Mouse (Mus musculus): ENCODE results near the gene Palm. TPM values are rescaled to one million over a fixed set of nuclear protein-coding genes. Genes with fewer than 3 reads are reported as not detected.

The Palm gene
- polyA plus RNA-seq, 1 experiment from 2014 or later = 84.8 TPM

GRCm38 (mm10) chr10:79805636-79806035 lies 12.3 kb downstream of the Palm start:
- WGBS = 57% methylated on average over 11 of the region's 11 CpGs
- H3K4me2 ChIP-seq = no peak overlapping the region
- H3K9me3 ChIP-seq = no peaks in the 10 kb centered on the region
- H3K36me3 ChIP-seq = peaks cover 16% of the 10 kb centered on the region
- H3K27ac ChIP-seq = no peak overlapping the region
- H3K9ac ChIP-seq = no peak overlapping the region
- H3K4me3 ChIP-seq = no peak overlapping the region
- H3K27me3 ChIP-seq = no peaks in the 10 kb centered on the region
- no peak for ATAC-seq (ENCODE audit: insufficient number of reproducible peaks, low FRiP score, low TSS enrichment, low read depth)
- peaks cover 46% of the 10 kb centered on the region for H3K4me1 ChIP-seq

GRCm38 (mm10) chr10:79806331-79806730 lies 13.0 kb downstream of the Palm start:
- Histone ChIP-seq H3K36me3 (peaks cover 23% of the 10 kb centered on the region), H3K27ac (no peak overlapping the region), H3K27me3 (no peaks in the 10 kb centered on the region), H3K4me3 (no peak overlapping the region), H3K9ac (no peak overlapping the region), H3K4me1 (peaks cover 46% of the 10 kb centered on the region), H3K9me3 (no peaks in the 10 kb centered on the region), H3K4me2 (no peak overlapping the region)
- 90% methylated on average over 9 of the region's 9 CpGs for WGBS
- no peak for ATAC-seq (ENCODE audit: insufficient number of reproducible peaks, low FRiP score, low TSS enrichment, low read depth)

GRCm38 (mm10) chr10:79806972-79807371 lies 13.6 kb downstream of the Palm start:
- H3K9ac ChIP-seq = no peak overlapping the region

GRCm38 (mm10) chr10:79807826-79808225 lies 14.5 kb downstream of the Palm start:
- Histone ChIP-seq H3K27ac (peak overlapping the region; percentile 18; the same call in 1 of the 2 replicates), H3K4me1 (peaks cover 38% of the 10 kb centered on the region), H3K4me3 (no peak overlapping the region), H3K36me3 (peaks cover 28% of the 10 kb centered on the region), H3K9ac (no peak overlapping the region), H3K4me2 (no peak overlapping the region), H3K9me3 (no peaks in the 10 kb centered on the region), H3K27me3 (no peaks in the 10 kb centered on the region)
- 42% methylated on average over 11 of the region's 11 CpGs for WGBS
- ATAC-seq (ENCODE audit: insufficient number of reproducible peaks, low FRiP score, low TSS enrichment, low read depth) = no peak

More at GRCm38 (mm10) chr10:79806972-79807371, 13.6 kb downstream of the Palm start:
- H3K9me3 ChIP-seq = no peaks in the 10 kb centered on the region
- WGBS = 77% methylated on average over 10 of the region's 10 CpGs
- H3K4me2 ChIP-seq = no peak overlapping the region
- no peak; the same call in 1 of the 2 replicates for ATAC-seq (ENCODE audit: insufficient number of reproducible peaks, low FRiP score, low TSS enrichment, low read depth)
- no peak overlapping the region for H3K27ac ChIP-seq
- peaks cover 28% of the 10 kb centered on the region for H3K36me3 ChIP-seq
- H3K4me1 ChIP-seq = peaks cover 44% of the 10 kb centered on the region
- no peak overlapping the region for H3K4me3 ChIP-seq
- no peaks in the 10 kb centered on the region for H3K27me3 ChIP-seq

- Histone ChIP-seq H3K4me3 (no peak overlapping the region), H3K27me3 (no peaks in the 10 kb centered on the region), H3K4me2 (no peak overlapping the region), H3K27ac (no peak overlapping the region), H3K9ac (no peak overlapping the region), H3K36me3 (peaks cover 28% of the 10 kb centered on the region), H3K4me1 (peaks cover 29% of the 10 kb centered on the region), H3K9me3 (no peaks in the 10 kb centered on the region)
- WGBS = 81% methylated on average over 11 of the region's 11 CpGs
- no peak for ATAC-seq (ENCODE audit: insufficient number of reproducible peaks, low FRiP score, low TSS enrichment, low read depth)
Observed at GRCm38 (mm10) chr10:79808728-79809127, 15.4 kb downstream of the Palm start.

DNA sequence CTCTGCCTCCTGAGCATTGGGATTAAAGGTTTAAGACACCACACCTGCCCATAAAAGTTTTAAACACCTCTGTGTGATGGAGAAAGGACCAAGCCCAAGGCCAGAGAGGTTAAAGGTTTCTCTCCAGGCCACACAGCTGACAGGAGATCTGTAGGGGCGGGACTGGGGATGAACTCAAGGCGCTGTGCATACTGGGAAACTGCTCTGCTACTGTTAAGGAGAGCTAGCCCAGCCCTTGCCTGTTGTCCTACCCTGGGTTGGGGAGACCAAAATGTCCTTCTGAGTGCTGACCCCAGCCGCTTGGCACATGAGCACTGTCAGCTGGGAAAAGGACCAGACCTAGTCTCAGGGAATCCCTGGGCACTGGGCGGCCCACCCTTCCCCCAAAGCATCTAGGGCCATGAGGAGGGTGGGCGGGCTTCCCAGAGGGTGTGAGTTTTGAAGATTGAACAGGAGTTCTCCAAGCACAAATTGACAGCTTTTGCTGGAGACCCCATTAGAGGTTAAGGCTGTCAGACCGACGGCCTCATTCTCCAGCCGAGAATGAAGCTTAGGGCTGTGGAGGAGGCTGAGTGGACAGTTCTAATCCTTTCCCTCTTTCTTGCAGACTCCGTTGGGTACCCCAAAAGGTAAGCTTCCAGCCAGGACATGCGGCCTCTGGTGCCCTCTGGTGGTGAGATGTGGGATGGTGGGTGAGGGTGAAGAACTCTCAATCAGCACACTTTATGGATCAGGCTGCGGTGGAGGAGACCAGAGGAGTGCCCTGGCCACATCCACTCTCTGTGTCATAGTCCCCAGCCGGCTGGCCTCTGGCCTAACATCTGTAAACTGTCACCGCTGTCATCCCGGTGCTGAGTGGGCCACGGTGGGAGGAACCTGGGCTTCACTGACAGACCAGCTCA lies 18.6 kb downstream of the Palm start:
- no peak overlapping the region for H3K9ac ChIP-seq
- ATAC-seq (ENCODE audit: insufficient number of reproducible peaks, low FRiP score, low TSS enrichment, low read depth) = 0 out of 2 replicates have a peak, but pooled peaks have one; percentile 35
- WGBS = 32% methylated on average over 15 of the region's 15 CpGs
- H3K4me1 ChIP-seq = peaks cover 14% of the 10 kb centered on the region; the same call in 1 of the 2 replicates
- peaks cover 49% of the 10 kb centered on the region for H3K36me3 ChIP-seq
- no peak overlapping the region for H3K4me3 ChIP-seq
- H3K27ac ChIP-seq = no peak overlapping the region
- no peaks in the 10 kb centered on the region for H3K9me3 ChIP-seq
- H3K27me3 ChIP-seq = no peaks in the 10 kb centered on the region
- no peak overlapping the region for H3K4me2 ChIP-seq

DNA sequence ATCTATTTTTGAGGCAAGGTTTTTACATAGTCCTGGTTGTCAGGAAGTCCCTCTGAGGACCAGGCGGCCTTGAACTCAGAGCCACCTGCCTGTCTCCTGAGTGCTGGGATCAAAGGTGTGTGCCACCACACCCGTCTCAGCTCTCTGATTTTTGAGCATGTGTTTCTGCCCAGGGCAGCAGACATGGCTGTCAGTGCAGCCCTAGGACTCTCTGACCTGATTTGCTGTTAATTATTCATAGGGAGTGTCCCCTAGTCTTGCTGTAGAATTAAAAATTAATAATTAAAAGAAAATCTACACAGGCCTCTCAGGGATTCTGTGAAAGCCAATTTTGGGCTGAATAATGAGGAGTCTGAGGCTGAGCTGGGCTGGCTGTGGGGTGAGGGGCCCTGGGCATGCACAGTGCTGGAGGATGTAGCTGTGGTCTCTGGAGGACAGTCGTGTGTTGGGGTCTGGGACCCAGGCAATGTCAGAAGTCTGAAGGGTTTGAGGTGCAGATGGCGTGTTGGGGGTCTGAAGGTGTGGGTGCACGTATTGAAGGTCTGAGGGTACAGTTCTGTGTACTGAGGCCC lies 21.0 kb downstream of the Palm start:
- Histone ChIP-seq H3K9me3 (no peaks in the 10 kb centered on the region), H3K4me1 (0 out of 2 replicates have a peak, but pooled peaks cover 3% of the 10 kb centered on the region), H3K27me3 (no peaks in the 10 kb centered on the region), H3K4me3 (no peak overlapping the region), H3K36me3 (peaks cover 54% of the 10 kb centered on the region), H3K9ac (no peak overlapping the region), H3K27ac (no peak overlapping the region), H3K4me2 (no peak overlapping the region)
- WGBS = 85% methylated on average over 5 of the region's 5 CpGs
- ATAC-seq (ENCODE audit: insufficient number of reproducible peaks, low FRiP score, low TSS enrichment, low read depth) = no peak

DNA sequence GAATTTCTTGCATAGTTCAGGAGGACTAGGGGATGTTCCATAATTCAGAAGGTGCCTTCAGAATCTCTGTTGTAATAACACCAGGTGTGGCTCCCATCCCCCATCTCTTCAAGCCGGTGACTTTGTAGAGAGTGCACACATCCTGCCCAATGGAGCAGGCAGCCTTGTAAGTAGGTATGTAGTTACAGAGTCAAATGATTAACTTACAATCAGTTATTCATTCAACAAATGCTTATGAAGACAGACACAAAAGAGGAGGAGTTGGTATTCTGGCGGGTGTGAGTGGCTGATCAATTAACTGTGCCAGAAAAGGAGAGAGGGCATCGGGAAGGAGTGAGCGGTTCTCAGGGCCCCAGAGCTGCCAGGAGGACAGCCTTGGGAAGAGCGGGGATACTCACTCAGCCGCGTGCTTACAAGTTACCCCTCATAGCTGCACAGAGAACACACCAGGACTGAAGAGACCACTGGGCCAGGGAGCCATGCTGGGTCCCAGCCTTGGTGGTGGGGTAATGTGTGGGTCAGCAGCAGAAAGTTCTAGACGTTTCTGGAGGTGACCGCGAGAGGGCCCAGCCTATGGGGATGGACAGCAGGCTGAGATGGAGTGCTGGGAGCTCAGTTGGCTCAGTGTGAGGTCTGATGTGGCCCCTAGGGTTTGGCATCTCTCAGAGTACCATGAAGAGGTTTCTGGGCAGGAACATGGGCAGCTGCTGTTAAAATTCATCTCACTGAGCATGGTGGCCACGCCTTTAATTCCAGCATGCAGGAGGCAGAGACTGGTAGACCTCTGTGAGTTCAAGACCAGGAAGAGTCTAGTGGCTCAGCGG lies 22.5 kb downstream of the Palm start:
- Histone ChIP-seq H3K36me3 (peaks cover 58% of the 10 kb centered on the region), H3K4me2 (no peak overlapping the region), H3K27me3 (no peaks in the 10 kb centered on the region), H3K4me1 (0 out of 2 replicates have a peak, but pooled peaks cover 7% of the 10 kb centered on the region), H3K9ac (no peak overlapping the region), H3K9me3 (no peaks in the 10 kb centered on the region), H3K27ac (no peak overlapping the region), H3K4me3 (no peak overlapping the region)
- WGBS = 89% methylated on average over 12 of the region's 12 CpGs
- no peak for ATAC-seq (ENCODE audit: insufficient number of reproducible peaks, low FRiP score, low TSS enrichment, low read depth)

DNA sequence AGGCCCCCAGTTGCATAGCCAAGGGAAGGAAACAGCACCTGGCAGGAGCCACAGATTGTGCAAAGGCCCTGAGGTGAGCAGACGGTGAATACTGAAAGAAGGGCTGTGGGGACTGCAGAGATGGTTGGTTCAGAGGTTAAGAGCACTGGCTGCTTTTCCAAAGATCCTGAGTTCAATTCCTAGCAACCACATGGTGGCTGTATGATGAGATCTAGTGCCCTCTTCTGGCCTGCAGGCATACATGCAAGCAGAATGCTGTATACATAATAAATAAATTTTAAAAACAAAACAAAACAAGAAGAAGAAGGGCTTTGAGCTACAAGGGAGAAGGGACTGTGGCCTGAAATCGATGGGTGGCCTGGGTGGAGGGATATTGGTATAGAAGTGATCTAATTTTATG lies 23.7 kb downstream of the Palm start:
- Histone ChIP-seq H3K27ac (no peak overlapping the region), H3K4me3 (no peak overlapping the region), H3K36me3 (peaks cover 50% of the 10 kb centered on the region), H3K4me1 (peaks cover 7% of the 10 kb centered on the region), H3K9me3 (no peaks in the 10 kb centered on the region), H3K27me3 (no peaks in the 10 kb centered on the region), H3K4me2 (no peak overlapping the region), H3K9ac (no peak overlapping the region)
- no peak for ATAC-seq (ENCODE audit: insufficient number of reproducible peaks, low FRiP score, low TSS enrichment, low read depth)
- 67% methylated on average over 2 of the region's 2 CpGs for WGBS

- Histone ChIP-seq H3K9me3 (no peaks in the 10 kb centered on the region), H3K27ac (peak overlapping the region; percentile 54; the same call in 1 of the 2 replicates), H3K36me3 (peaks cover 50% of the 10 kb centered on the region), H3K27me3 (no peaks in the 10 kb centered on the region), H3K9ac (no peak overlapping the region), H3K4me3 (no peak overlapping the region), H3K4me1 (peaks cover 17% of the 10 kb centered on the region), H3K4me2 (no peak overlapping the region)
- ATAC-seq (ENCODE audit: insufficient number of reproducible peaks, low FRiP score, low TSS enrichment, low read depth) = no peak
- WGBS = 74% methylated on average over 4 of the region's 4 CpGs
Observed at GRCm38 (mm10) chr10:79818225-79818624, 24.9 kb downstream of the Palm start.

DNA sequence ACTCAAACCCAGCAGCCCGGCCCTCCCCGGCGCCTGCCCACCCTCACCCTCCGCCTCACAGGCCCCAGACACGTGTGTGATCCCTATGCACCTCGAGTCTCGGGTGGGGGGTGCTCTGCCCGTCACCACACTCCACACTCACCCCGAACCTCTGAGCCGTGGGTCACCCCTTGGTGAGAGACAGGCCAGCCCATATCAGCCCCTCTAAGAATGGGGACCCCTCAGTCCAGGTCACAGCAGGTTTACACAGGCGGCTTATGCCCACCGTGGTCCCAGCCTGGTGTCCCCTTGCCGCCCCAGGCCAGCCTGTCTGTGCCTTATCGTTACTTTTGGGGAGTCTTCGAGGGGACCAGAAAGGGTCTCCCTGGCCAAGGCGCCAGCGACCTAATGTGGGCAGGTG lies 26.2 kb downstream of the Palm start:
- Histone ChIP-seq H3K27me3 (no peaks in the 10 kb centered on the region), H3K9ac (no peak overlapping the region), H3K4me3 (no peak overlapping the region), H3K9me3 (no peaks in the 10 kb centered on the region), H3K4me2 (no peak overlapping the region), H3K27ac (no peak overlapping the region), H3K36me3 (peaks cover 50% of the 10 kb centered on the region), H3K4me1 (peaks cover 19% of the 10 kb centered on the region)
- no peak for ATAC-seq (ENCODE audit: insufficient number of reproducible peaks, low FRiP score, low TSS enrichment, low read depth)
- 92% methylated on average over 17 of the region's 17 CpGs for WGBS

Measured in limb, embryonic 15.5 days (tissue).